Mouse (Mus musculus) kidney, adult 18-20 months (tissue): ENCODE data around the gene Olfr1121.
"Not testable (repeated sequence)": the region's sequence is repeated elsewhere in the genome, so short reads cannot be mapped to it uniquely, and the experiment has no call there.

Experiments
- DNase-seq: peaks from one replicate; pipeline ENCODE4 v3.0.0; 2021

Olfr1121 gene

DNA sequence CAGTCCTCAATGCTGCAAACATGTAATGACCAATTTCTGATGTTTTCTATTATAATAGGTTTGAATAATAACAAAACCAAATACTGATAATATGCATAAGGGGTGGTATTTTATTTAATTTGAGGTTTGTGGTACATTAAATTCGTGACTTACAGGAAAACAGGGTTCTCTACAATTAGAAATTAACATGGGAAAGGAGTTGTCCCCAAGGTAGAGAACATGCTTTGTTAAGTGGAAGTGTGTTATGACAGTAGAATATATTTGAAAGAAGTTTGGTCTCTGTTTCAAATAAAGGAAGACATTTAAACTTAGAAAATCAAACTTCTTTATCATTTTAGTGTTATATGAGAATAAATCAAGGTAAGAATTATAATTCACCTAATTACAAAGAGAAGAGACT lies at the start of gene Olfr1121:
TSS of gene Olfr1121 (plus strand) at position 301 of the 400 bp plus-strand sequence.
- DNase-seq, result no peak

DNA sequence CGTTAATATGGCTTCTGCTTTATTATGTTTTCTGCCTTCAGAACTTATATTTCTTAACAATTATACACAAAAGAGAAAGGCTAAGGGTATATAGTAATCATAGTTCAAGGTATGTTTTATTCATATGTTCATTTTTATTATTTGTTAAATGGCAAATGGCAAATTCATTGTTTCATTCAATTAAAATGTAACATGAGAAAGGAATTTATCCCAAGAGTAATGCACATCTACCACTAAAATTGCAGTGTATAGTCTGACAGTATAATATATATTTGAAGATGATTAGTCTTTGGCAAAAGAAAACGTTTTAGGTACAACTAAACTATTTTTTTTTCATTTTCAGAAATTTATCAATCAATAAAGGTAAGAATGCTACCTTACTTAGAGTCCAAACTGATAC lies 15.2 kb upstream of the Olfr1121 start, which contains the start of gene Olfr1120:
TSS of gene Olfr1120 (plus strand) at position 301 of the 400 bp plus-strand sequence.
- DNase-seq, result no peak

DNA sequence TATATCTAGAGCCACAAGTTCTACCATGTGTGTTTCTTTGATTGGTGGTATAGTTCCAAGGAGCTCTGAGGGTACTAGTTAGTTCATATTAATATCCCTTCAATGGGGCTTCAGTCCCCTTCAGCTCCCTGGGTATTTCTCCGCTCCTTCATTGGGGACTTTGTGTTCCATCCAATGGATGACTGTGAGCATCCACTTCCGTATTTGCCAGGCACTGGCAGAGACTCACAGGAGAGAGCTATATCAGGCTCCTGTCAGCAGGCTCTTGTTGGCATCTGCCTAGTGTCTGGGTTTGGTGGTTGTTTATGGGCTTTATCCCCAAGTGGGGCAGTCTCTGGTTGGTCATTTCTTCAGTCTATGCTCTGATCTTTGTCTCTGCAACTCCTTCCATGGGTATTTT lies 9.6 kb upstream of the Olfr1121 start:
- not testable (repeated sequence) for DNase-seq

DNA sequence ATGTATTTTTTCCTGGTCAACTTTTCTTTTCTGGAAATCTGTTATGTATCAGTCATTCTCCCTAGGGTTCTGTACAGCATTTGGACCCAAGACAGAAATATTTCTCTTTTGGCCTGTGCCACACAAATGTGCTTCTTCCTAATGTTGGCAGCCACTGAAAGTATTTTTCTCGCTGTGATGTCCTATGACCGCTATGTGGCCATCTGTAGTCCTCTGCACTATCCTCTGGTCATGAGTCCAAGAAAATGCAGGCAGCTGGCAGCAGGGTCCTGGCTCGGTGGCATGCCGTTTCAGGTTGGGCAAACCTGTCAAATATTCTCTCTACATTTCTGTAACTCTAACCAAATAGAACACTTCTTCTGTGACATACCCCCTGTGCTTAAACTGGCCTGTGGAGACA lies 2.0 kb downstream of the Olfr1121 start:
- DNase-seq, result no peak

DNA sequence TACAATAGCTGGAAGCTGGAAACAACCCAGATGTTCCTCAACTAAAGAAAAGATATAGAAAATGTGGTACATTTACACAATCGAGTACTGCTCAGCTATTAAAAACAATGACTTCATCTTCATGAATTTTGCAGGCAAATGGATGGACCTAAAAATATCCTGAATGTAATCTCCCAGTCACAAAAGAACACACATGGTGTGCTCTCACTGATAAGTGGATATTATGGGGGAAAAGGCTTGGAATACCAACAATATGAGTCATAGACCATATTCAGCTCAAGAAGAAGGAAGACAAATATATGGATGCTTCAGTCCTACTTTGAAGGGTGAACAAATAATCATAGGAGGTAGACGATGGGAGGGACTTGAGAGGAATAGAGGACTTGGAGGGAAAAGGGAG lies 14.2 kb downstream of the Olfr1121 start:
- no peak for DNase-seq

DNA sequence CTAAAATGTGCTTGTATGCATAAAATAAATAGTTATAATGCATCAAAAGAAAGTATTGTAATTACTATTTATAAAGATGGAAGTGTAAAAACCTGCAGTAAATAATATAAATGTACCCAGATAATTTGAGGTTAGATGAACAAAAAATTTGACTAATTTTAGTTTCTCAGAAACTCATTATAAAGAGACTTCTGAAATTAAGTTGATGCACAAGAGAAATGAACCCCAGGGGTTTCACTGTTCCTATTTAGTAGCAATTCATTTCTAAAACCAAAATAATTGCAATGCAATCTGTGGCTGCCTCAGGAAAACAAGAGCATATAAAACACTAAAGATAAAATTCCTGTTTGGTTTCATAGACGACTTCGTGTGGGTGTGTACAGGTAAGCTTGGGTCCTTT lies 15.9 kb downstream of the Olfr1121 start, which contains the start of gene Olfr1122:
TSS of gene Olfr1122 (plus strand) at position 301 of the 400 bp plus-strand sequence.
- no peak for DNase-seq

DNA sequence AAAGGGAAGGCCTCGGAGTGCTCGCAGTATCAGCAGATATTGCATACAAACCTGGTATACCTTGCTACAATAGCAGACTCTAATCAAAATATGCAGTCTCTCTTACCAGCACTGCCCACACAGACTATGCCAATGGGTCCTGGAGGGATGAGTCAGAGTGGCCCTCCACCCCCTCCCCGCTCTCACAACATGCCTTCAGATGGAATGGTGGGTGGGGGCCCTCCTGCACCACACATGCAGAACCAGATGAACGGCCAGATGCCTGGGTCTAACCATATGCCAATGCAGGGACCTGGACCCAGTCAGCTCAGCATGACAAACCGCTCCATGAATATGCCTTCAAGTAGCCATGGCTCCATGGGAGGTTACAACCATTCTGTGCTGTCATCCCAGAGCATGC lies 23.9 kb downstream of the Olfr1121 start:
- not testable (repeated sequence) for DNase-seq

DNA sequence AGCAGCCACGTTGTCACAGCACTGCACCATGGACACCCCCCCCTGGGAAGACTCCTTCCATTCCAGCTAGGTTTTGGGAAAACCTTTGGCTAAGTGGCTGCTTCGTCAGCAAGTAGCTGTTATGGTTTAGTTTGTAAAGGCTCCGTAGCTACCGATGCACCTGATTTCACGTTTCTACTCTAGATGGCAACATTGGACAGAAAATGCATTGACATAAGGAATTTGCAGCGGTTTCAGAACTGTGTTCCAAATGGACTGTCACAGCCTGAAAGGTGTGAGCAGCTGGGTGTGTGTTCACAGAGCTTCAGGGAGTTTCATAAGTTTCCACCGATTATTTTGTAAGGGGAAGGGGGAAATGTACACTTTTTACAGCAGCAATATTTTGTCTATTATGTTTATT lies 25.0 kb downstream of the Olfr1121 start:
- not testable (repeated sequence) for DNase-seq

DNA sequence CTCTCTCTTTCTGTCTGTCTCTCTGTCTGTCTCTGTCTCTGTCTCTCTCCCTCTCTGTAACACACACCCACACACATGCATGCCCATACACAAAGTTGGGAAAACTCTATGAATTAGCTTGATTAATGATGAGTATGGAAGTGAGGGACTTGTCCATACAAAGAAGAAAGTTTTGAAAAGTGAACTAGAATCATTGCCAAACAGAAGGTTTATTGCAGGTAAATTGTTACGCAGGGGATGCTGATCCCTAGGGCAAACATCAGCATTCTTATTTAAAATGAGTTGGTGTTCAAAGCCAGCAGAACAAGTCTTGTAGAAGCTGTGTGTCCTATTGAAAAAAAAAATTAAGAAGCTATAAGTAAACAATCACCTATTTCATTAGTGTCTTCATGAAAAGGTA lies 46.6 kb downstream of the Olfr1121 start, which contains the start of gene Olfr1123:
TSS of gene Olfr1123 (plus strand) at position 301 of the 400 bp plus-strand sequence.
- no peak for DNase-seq
